Mouse (Mus musculus) brain, embryonic 14.5 days (tissue): ENCODE data around the gene Medag. TPM values are rescaled to one million over a fixed set of nuclear protein-coding genes. Genes with fewer than 3 reads are reported as not detected.

Experiments used
- DNase-seq: peaks from one replicate; pipeline ENCODE4 v3.0.0-alpha.2; 2011; ENCODE audit warnings: low read depth
- CTCF ChIP-seq: fragments of 200-500 bp; IDR thresholded peaks from 2 replicates; pipeline ENCODE4 v1.5.1; 2012; ENCODE audit warnings: inconsistent platforms, mild to moderate bottlenecking, moderate library complexity, borderline replicate concordance; ENCODE audit not compliant: insufficient read depth, insufficient read length; ENCODE audit errors: extremely low read depth
- POLR2A ChIP-seq: fragments of 200-500 bp; IDR thresholded peaks from 2 replicates; pipeline ENCODE4 v1.6.1; 2012; ENCODE audit warnings: mild to moderate bottlenecking, inconsistent platforms, borderline replicate concordance; ENCODE audit not compliant: poor library complexity, insufficient read depth, insufficient read length, severe bottlenecking; ENCODE audit errors: extremely low read depth
- polyA plus RNA-seq: library from polyadenylated mRNA; depleted of rRNA; stranded (reverse); fragments of >200 nt; gene quantifications from 2 replicates; pipeline ENCODE4 v1.2.3, GENCODE M21; 2012

Medag gene
- polyA plus RNA-seq, 1 experiment: 3.5 TPM

GRCm38 (mm10) chr5:149375889-149376212, 35.7 kb upstream of the Medag start:
- peak; percentile 94 for TF ChIP-seq CTCF
- TF ChIP-seq POLR2A: no peak
- DNase-seq: peak; percentile 96

- no peak for TF ChIP-seq POLR2A
- TF ChIP-seq CTCF: no peak
- DNase-seq: no peak
These were observed 35.2 kb upstream of the Medag start for GRCm38 (mm10) chr5:149376367-149376766.

GRCm38 (mm10) chr5:149377253-149377652, 34.3 kb upstream of the Medag start:
- DNase-seq: peak; percentile 72
- TF ChIP-seq CTCF (no peak), POLR2A (no peak)

GRCm38 (mm10) chr5:149378566-149378965, 33.0 kb upstream of the Medag start:
- no peak for DNase-seq
- TF ChIP-seq CTCF: no peak
- no peak for TF ChIP-seq POLR2A

- DNase-seq: no peak
- TF ChIP-seq POLR2A: no peak
- TF ChIP-seq CTCF: no peak
These were observed 32.3 kb upstream of the Medag start for GRCm38 (mm10) chr5:149379131-149379784.

GRCm38 (mm10) chr5:149379861-149380260, 31.7 kb upstream of the Medag start:
- DNase-seq: no peak
- TF ChIP-seq POLR2A (no peak), CTCF (no peak)

- DNase-seq: peak; percentile 96
- TF ChIP-seq CTCF (no peak), POLR2A (no peak)
These were observed 31.1 kb upstream of the Medag start for GRCm38 (mm10) chr5:149380388-149380916.

GRCm38 (mm10) chr5:149381948-149382347, 29.6 kb upstream of the Medag start:
- TF ChIP-seq POLR2A (no peak), CTCF (no peak)
- no peak for DNase-seq

GRCm38 (mm10) chr5:149382601-149383000, 28.9 kb upstream of the Medag start:
- TF ChIP-seq CTCF: no peak
- TF ChIP-seq POLR2A: no peak
- DNase-seq: no peak

- TF ChIP-seq CTCF (no peak), POLR2A (no peak)
- DNase-seq: no peak
These were observed 26.2 kb upstream of the Medag start for GRCm38 (mm10) chr5:149385228-149385961.

- DNase-seq: no peak
- TF ChIP-seq POLR2A: no peak
- no peak for TF ChIP-seq CTCF
These were observed 25.2 kb upstream of the Medag start for GRCm38 (mm10) chr5:149386294-149386850.
